Mouse (Mus musculus): ENCODE results near the gene Rps8.

DNA sequence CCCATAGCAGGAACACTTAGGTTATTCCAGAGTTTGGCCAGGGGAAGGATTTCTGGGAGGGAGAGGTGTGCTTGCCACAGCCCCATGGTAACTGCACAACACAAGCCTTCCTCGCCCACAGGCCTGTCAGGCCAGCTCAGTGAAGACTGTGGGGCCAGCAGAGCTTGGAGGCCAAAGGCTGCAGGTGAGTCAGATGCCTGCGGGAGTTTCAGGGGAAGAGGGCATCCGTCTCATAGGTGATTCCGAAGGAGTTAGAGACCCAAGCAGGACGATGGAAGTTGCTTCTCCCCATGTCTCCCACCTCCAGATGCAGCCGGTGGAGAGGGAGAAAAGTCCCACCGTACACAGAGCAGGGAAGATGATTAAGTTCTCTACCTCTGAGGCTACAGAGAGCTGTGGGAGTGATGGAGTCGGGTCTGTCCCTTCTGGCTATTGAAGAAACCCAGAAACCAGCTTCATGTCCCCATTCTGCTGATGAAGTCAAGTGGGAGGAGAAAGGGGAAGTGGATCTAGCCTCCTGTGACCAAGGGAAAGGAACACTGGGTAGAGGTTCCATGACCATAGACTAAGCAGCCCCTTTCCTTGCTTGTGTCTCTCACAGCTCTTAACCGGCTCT, 29.3 kb downstream of the Rps8 start, which contains the start of gene Tctex1d4:
- TF ChIP-seq EP300 (IDR thresholded peaks at IDR 0.05; ENCODE audit: low read length) (peak; percentile 74), POLR2A (IDR thresholded peaks at IDR 0.05; ENCODE audit: low read depth, low read length) (peak; percentile 54)
